Mouse (Mus musculus) heart, embryonic 16.5 days (tissue): Measurements from ENCODE around the gene Cyb561. TPM values are rescaled to one million over a fixed set of nuclear protein-coding genes. Genes with fewer than 3 reads are reported as not detected.

ENCODE experiments used
- ATAC-seq: fragments of 200-750 bp; cut with Nextera tagmentation; replicated peaks from 2 replicates; pipeline ENCODE4 v1.8.0; 2017; ENCODE audit warnings: moderate number of reproducible peaks; ENCODE audit not compliant: insufficient read depth, low FRiP score; ENCODE audit errors: extremely low read depth
- H3K27ac ChIP-seq: fragments of 300-500 bp; sonication (generic); 2 replicates; pipeline ENCODE4 v1.5.1; 2014; ENCODE audit warnings: mild to moderate bottlenecking, low read length, control low read depth, moderate library complexity
- H3K27me3 ChIP-seq: fragments of 300-500 bp; sonication (generic); 2 replicates; pipeline ENCODE4 v1.6.1; 2014; ENCODE audit warnings: low read length, mixed read lengths; ENCODE audit not compliant: control insufficient read depth, insufficient read depth
- H3K36me3 ChIP-seq: fragments of 300-500 bp; sonication (generic); 2 replicates; pipeline ENCODE4 v1.6.1; 2014; ENCODE audit not compliant: control insufficient read depth, insufficient read depth
- H3K4me1 ChIP-seq: fragments of 300-500 bp; sonication (generic); 2 replicates; pipeline ENCODE4 v1.6.1; 2014; ENCODE audit warnings: low read length, mixed read lengths; ENCODE audit not compliant: control insufficient read depth, insufficient read depth
- H3K4me2 ChIP-seq: fragments of 300-500 bp; sonication (generic); 2 replicates; pipeline ENCODE4 v1.6.1; 2014; ENCODE audit warnings: low read depth, mild to moderate bottlenecking, control low read depth, low read length
- H3K4me3 ChIP-seq: fragments of 300-500 bp; sonication (generic); 2 replicates; pipeline ENCODE4 v1.5.1; 2014; ENCODE audit warnings: mild to moderate bottlenecking, control low read depth, low read length
- H3K9ac ChIP-seq: fragments of 300-500 bp; sonication (generic); 2 replicates; pipeline ENCODE4 v1.6.1; 2014; ENCODE audit warnings: low read length, control low read depth
- H3K9me3 ChIP-seq: fragments of 300-500 bp; sonication (generic); replicated peaks from 2 replicates; pipeline ENCODE4 v1.6.1; 2016; ENCODE audit warnings: low read length; ENCODE audit not compliant: control insufficient read depth
- WGBS: fragments of 180-500 bp; shearing (Covaris S2); extraction: QIAGEN DNeasy Blood & Tissue Kit; methylation state at CpG from one replicate; pipeline ENCODE4 v1.1.7; 2014; 5-methylcytosine and 5-hydroxymethylcytosine counted together
- polyA plus RNA-seq: library from polyadenylated mRNA; unstranded; fragments of >200 nt; fragmentation: Nextera tagmentation; extraction: Ambion mirVana; gene quantifications from 2 replicates; pipeline ENCODE4 v1.2.1, GENCODE M21; 2015

The Cyb561 gene
- polyA plus RNA-seq, 1 experiment from 2014 or later, result 8.0 TPM

- no peak overlapping the region for H3K4me2 ChIP-seq
- 48% methylated on average over 11 of the region's 11 CpGs for WGBS
- peaks cover 9% of the 10 kb centered on the region; the same call in 1 of the 2 replicates for H3K27me3 ChIP-seq
- no peak for ATAC-seq
- H3K4me3 ChIP-seq, result no peak overlapping the region
- no peaks in the 10 kb centered on the region for H3K9me3 ChIP-seq
- H3K27ac ChIP-seq, result no peak overlapping the region
- peaks cover 15% of the 10 kb centered on the region for H3K4me1 ChIP-seq
- no peaks in the 10 kb centered on the region for H3K36me3 ChIP-seq
- H3K9ac ChIP-seq, result no peak overlapping the region
These were observed 6.4 kb downstream of the Cyb561 start for GRCm38 (mm10) chr11:105946694-105947154.

GRCm38 (mm10) chr11:105944770-105945672 lies 8.1 kb downstream of the Cyb561 start:
- peaks cover 15% of the 10 kb centered on the region for H3K4me1 ChIP-seq
- no peaks in the 10 kb centered on the region for H3K9me3 ChIP-seq
- peaks cover 14% of the 10 kb centered on the region; the same call in 1 of the 2 replicates for H3K27me3 ChIP-seq
- H3K9ac ChIP-seq, result peak overlapping the region; percentile 9; the same call in 1 of the 2 replicates
- 58% methylated on average over 16 of the region's 16 CpGs for WGBS
- peak overlapping the region; percentile 99 for H3K4me2 ChIP-seq
- peak overlapping the region; percentile 81 for H3K27ac ChIP-seq
- H3K4me3 ChIP-seq, result peak overlapping the region; percentile 70
- H3K36me3 ChIP-seq, result no peaks in the 10 kb centered on the region
- peak; percentile 42 for ATAC-seq

GRCm38 (mm10) chr11:105944126-105944621 lies 9.0 kb downstream of the Cyb561 start:
- Histone ChIP-seq H3K4me3 (peak overlapping the region; percentile 70), H3K27me3 (peaks cover 11% of the 10 kb centered on the region; the same call in 1 of the 2 replicates), H3K9me3 (no peaks in the 10 kb centered on the region), H3K27ac (peak overlapping the region; percentile 81), H3K9ac (peak overlapping the region; percentile 75), H3K4me2 (peak overlapping the region; percentile 99), H3K4me1 (peaks cover 15% of the 10 kb centered on the region), H3K36me3 (no peaks in the 10 kb centered on the region)
- under 1% methylated on average over 59 of the region's 59 CpGs for WGBS
- peak; percentile 64 for ATAC-seq

- Histone ChIP-seq H3K36me3 (no peaks in the 10 kb centered on the region), H3K4me1 (peaks cover 15% of the 10 kb centered on the region), H3K4me3 (peak overlapping the region; percentile 70), H3K9me3 (no peaks in the 10 kb centered on the region), H3K27ac (peak overlapping the region; percentile 81), H3K4me2 (peak overlapping the region; percentile 99), H3K27me3 (peaks cover 11% of the 10 kb centered on the region; the same call in 1 of the 2 replicates), H3K9ac (peak overlapping the region; percentile 75)
- ATAC-seq, result 0 out of 2 replicates have a peak, but pooled peaks have one; percentile 23
- 6% methylated on average over 47 of the region's 47 CpGs for WGBS
These were observed 9.7 kb downstream of the Cyb561 start for GRCm38 (mm10) chr11:105943133-105944102.

- H3K27me3 ChIP-seq, result peaks cover 11% of the 10 kb centered on the region; the same call in 1 of the 2 replicates
These were observed 11.2 kb downstream of the Cyb561 start for GRCm38 (mm10) chr11:105941973-105942372.

GRCm38 (mm10) chr11:105938771-105939170 lies 14.4 kb downstream of the Cyb561 start:
- Histone ChIP-seq H3K27ac (no peak overlapping the region), H3K4me2 (no peak overlapping the region), H3K36me3 (no peaks in the 10 kb centered on the region), H3K4me3 (no peak overlapping the region), H3K9me3 (no peaks in the 10 kb centered on the region), H3K9ac (no peak overlapping the region), H3K4me1 (peaks cover 4% of the 10 kb centered on the region; the same call in 1 of the 2 replicates), H3K27me3 (peaks cover 11% of the 10 kb centered on the region; the same call in 1 of the 2 replicates)
- no peak for ATAC-seq
- WGBS, result 67% methylated on average over 9 of the region's 9 CpGs

More at GRCm38 (mm10) chr11:105941973-105942372, 11.2 kb downstream of the Cyb561 start:
- H3K27ac ChIP-seq, result no peak overlapping the region
- H3K36me3 ChIP-seq, result no peaks in the 10 kb centered on the region
- H3K4me1 ChIP-seq, result peaks cover 13% of the 10 kb centered on the region
- ATAC-seq, result no peak
- H3K4me2 ChIP-seq, result no peak overlapping the region
- H3K4me3 ChIP-seq, result no peak overlapping the region
- H3K9me3 ChIP-seq, result no peaks in the 10 kb centered on the region
- 72% methylated on average over 8 of the region's 8 CpGs for WGBS
- no peak overlapping the region for H3K9ac ChIP-seq

GRCm38 (mm10) chr11:105936974-105937373 lies 16.2 kb downstream of the Cyb561 start:
- Histone ChIP-seq H3K4me3 (no peak overlapping the region), H3K27ac (no peak overlapping the region), H3K27me3 (peaks cover 7% of the 10 kb centered on the region; the same call in 1 of the 2 replicates), H3K4me1 (no peaks in the 10 kb centered on the region), H3K9ac (no peak overlapping the region), H3K4me2 (no peak overlapping the region), H3K36me3 (no peaks in the 10 kb centered on the region), H3K9me3 (no peaks in the 10 kb centered on the region)
- 83% methylated on average over 3 of the region's 3 CpGs for WGBS
- no peak for ATAC-seq

- H3K9ac ChIP-seq, result no peak overlapping the region
- H3K27me3 ChIP-seq, result peaks cover 3% of the 10 kb centered on the region; the same call in 1 of the 2 replicates
- H3K4me3 ChIP-seq, result no peak overlapping the region
- ATAC-seq, result no peak
- H3K27ac ChIP-seq, result no peak overlapping the region
- no peaks in the 10 kb centered on the region for H3K9me3 ChIP-seq
- no peaks in the 10 kb centered on the region for H3K36me3 ChIP-seq
- no peak overlapping the region for H3K4me2 ChIP-seq
- no peaks in the 10 kb centered on the region for H3K4me1 ChIP-seq
- 77% methylated on average over 6 of the region's 6 CpGs for WGBS
These were observed 16.9 kb downstream of the Cyb561 start for GRCm38 (mm10) chr11:105936200-105936599.
